Mouse (Mus musculus) kidney, postnatal 0 days (tissue): ENCODE results near the gene Rab3c. TPM values are rescaled to one million over a fixed set of nuclear protein-coding genes. Genes with fewer than 3 reads are reported as not detected.

Experiments used
- ATAC-seq: fragments of 200-750 bp; cut with Nextera tagmentation; replicated peaks from 2 replicates; pipeline ENCODE4 v1.8.0; 2017; ENCODE audit warnings: low read depth, moderate number of reproducible peaks, moderate TSS enrichment, moderate library complexity; ENCODE audit not compliant: low FRiP score
- DNase-seq: peaks from one replicate; pipeline ENCODE4 v3.0.0-alpha.2; 2016; ENCODE audit warnings: low spot score
- H3K27ac ChIP-seq: fragments of 300-500 bp; sonication (generic); 2 replicates; pipeline ENCODE4 v1.5.1; 2014; ENCODE audit warnings: mild to moderate bottlenecking
- H3K27me3 ChIP-seq: fragments of 300-500 bp; sonication (generic); 2 replicates; pipeline ENCODE4 v1.6.1; 2014; ENCODE audit warnings: low read length, mixed read lengths; ENCODE audit not compliant: insufficient read depth
- H3K36me3 ChIP-seq: fragments of 300-500 bp; sonication (generic); 2 replicates; pipeline ENCODE4 v1.6.1; 2014; ENCODE audit warnings: low read length, mixed read lengths; ENCODE audit not compliant: insufficient read depth
- H3K4me1 ChIP-seq: fragments of 300-500 bp; sonication (generic); replicated peaks from 2 replicates; pipeline ENCODE4 v1.6.1; 2014; ENCODE audit warnings: antibody characterized with exemption, low read length, mixed read lengths; ENCODE audit not compliant: insufficient read depth
- H3K4me2 ChIP-seq: fragments of 300-500 bp; sonication (generic); 2 replicates; pipeline ENCODE4 v1.6.1; 2014; ENCODE audit warnings: mild to moderate bottlenecking, low read length, moderate library complexity, mixed read lengths
- H3K4me3 ChIP-seq: fragments of 300-500 bp; sonication (generic); replicated peaks from 2 replicates; pipeline ENCODE4 v1.5.1; 2014; ENCODE audit warnings: low read depth, low read length
- H3K9ac ChIP-seq: fragments of 300-500 bp; sonication (generic); 2 replicates; pipeline ENCODE4 v1.6.1; 2014; ENCODE audit warnings: low read depth, low read length
- H3K9me3 ChIP-seq: fragments of 300-500 bp; sonication (generic); replicated peaks from 2 replicates; pipeline ENCODE4 v1.6.1; 2016; ENCODE audit warnings: low read length, inconsistent platforms, mixed read lengths
- CTCF ChIP-seq: IDR thresholded peaks from 2 replicates; pipeline ENCODE4 v1.5.1; 2016; ENCODE audit warnings: antibody characterized with exemption, low read depth, mild to moderate bottlenecking, moderate library complexity
- WGBS: fragments of 180-500 bp; shearing (Covaris S2); extraction: QIAGEN DNeasy Blood & Tissue Kit; methylation state at CpG from one replicate; pipeline ENCODE4 v1.1.7; 2014; 5-methylcytosine and 5-hydroxymethylcytosine counted together
- polyA plus RNA-seq: library from polyadenylated mRNA; unstranded; fragments of >200 nt; fragmentation: Nextera tagmentation; extraction: Ambion mirVana; gene quantifications from 2 replicates; pipeline ENCODE4 v1.2.1, GENCODE M21; 2015

Rab3c gene
- polyA plus RNA-seq, 1 experiment from 2014 or later, result 0.24 TPM

DNA sequence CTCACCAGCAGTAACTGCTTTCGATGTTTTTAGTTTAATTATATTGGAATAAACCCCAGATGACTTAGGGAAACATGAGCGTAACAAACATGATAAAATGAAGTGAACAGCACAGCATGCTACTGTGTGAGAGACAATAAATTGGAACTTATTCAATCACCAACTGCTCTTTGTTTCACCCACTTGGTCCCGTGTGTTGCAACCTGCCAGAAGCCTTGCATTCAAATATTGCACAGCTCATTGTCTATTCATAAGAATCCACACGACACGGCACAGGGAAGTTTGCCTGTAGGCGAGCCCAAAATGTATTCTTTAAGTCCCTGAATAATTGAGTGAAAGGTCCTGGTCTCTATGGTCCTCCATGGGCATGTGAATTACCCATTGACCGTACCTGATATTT is 61.6 kb downstream of the Rab3c start:
- Histone ChIP-seq H3K4me3 (no peak overlapping the region), H3K27ac (no peak overlapping the region), H3K36me3 (no peaks in the 10 kb centered on the region), H3K9me3 (no peaks in the 10 kb centered on the region), H3K4me1 (no peaks in the 10 kb centered on the region), H3K9ac (no peak overlapping the region), H3K4me2 (no peak overlapping the region), H3K27me3 (no peaks in the 10 kb centered on the region)
- no peak for ATAC-seq
- no peak for DNase-seq
- no peak for TF ChIP-seq CTCF
- 88% methylated on average over 7 of the region's 7 CpGs for WGBS

- TF ChIP-seq CTCF, result no peak
- Histone ChIP-seq H3K27me3 (no peaks in the 10 kb centered on the region), H3K9me3 (no peaks in the 10 kb centered on the region), H3K9ac (no peak overlapping the region), H3K27ac (no peak overlapping the region), H3K4me2 (no peak overlapping the region), H3K4me1 (no peaks in the 10 kb centered on the region), H3K4me3 (no peak overlapping the region), H3K36me3 (no peaks in the 10 kb centered on the region)
- no peak for ATAC-seq
- DNase-seq, result no peak
- 74% methylated on average over 4 of the region's 4 CpGs for WGBS
Measured at GRCm38 (mm10) chr13:110218497-110218896, 62.3 kb downstream of the Rab3c start.

- no peak overlapping the region for H3K4me2 ChIP-seq
- 85% methylated on average over 8 of the region's 8 CpGs for WGBS
- no peaks in the 10 kb centered on the region for H3K9me3 ChIP-seq
- no peak for ATAC-seq
- no peaks in the 10 kb centered on the region for H3K4me1 ChIP-seq
- H3K9ac ChIP-seq, result no peak overlapping the region
- no peak for DNase-seq
- H3K36me3 ChIP-seq, result no peaks in the 10 kb centered on the region
- TF ChIP-seq CTCF, result no peak
- no peak overlapping the region for H3K27ac ChIP-seq
- H3K27me3 ChIP-seq, result no peaks in the 10 kb centered on the region
- H3K4me3 ChIP-seq, result no peak overlapping the region
Measured at GRCm38 (mm10) chr13:110211526-110212075, 69.2 kb downstream of the Rab3c start.

DNA sequence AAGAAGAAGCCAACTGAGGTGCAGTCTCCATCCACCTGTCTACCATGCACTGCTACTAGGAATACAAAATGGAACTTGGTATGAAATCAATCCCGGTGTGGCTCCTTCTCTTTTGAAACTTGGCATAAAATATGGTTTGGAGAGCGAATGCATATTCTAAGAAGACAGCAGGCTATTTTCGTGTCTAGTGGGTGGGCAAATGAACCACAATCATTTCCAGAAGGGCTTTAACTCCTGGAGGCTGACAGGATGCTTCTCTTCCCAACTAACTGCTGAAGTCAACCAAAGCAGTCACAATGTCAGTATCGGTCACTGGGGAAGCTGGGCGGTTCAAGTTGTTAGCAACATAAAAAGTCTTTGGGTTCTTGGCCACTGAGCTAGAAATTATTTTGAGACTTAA is 81.9 kb downstream of the Rab3c start:
- no peak for TF ChIP-seq CTCF
- no peak overlapping the region for H3K4me2 ChIP-seq
- no peaks in the 10 kb centered on the region for H3K4me1 ChIP-seq
- no peak overlapping the region for H3K27ac ChIP-seq
- H3K27me3 ChIP-seq, result no peaks in the 10 kb centered on the region
- ATAC-seq (no peak), DNase-seq (no peak)
- no peaks in the 10 kb centered on the region for H3K9me3 ChIP-seq
- no peak overlapping the region for H3K9ac ChIP-seq
- WGBS, result 78% methylated on average over 5 of the region's 5 CpGs
- H3K4me3 ChIP-seq, result no peak overlapping the region
- H3K36me3 ChIP-seq, result no peaks in the 10 kb centered on the region

GRCm38 (mm10) chr13:110190039-110190438 is 90.8 kb downstream of the Rab3c start:
- no peak overlapping the region for H3K27ac ChIP-seq

DNA sequence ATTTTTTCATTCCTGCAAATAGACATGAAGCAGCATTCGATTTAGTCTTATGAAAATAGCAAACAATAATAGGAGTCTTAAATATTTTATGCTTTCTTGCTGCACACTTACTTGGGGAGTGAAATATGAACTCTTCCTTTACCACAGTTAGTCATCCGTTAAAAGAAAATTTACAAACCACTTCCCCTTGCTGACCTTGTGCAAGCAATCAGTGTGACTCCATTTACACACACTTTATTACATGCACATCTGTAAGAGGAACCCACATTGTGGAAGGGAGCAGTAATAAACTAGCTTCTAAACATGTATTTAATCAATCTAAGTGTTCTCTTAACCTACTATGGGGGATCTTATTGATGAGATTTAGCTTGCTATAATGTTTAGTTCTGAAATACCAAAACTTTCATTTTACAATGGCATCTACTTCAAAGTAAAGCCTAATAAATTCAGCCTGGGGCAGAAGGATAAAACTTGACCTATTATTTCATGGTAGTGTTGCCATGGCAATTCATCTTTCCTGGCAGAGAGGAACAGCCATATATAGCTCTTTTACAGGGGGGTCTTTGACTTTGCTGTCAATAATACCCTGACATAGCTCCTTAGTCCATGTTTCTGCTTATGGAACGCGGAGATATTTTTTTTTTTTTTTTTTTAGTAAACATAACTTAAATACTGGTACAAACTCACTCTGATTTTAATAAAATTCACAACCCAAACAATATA is 95.7 kb downstream of the Rab3c start:
- H3K4me1 ChIP-seq, result no peaks in the 10 kb centered on the region
- 47% methylated on average over 4 of the region's 4 CpGs for WGBS
- H3K4me2 ChIP-seq, result no peak overlapping the region
- H3K36me3 ChIP-seq, result no peaks in the 10 kb centered on the region
- H3K9me3 ChIP-seq, result no peaks in the 10 kb centered on the region
- DNase-seq (no peak), ATAC-seq (no peak)
- TF ChIP-seq CTCF, result no peak
- H3K9ac ChIP-seq, result no peak overlapping the region
- H3K27ac ChIP-seq, result no peak overlapping the region
- H3K27me3 ChIP-seq, result no peaks in the 10 kb centered on the region
- H3K4me3 ChIP-seq, result no peak overlapping the region

More at GRCm38 (mm10) chr13:110190039-110190438, 90.8 kb downstream of the Rab3c start:
- H3K4me2 ChIP-seq, result no peak overlapping the region
- no peak for TF ChIP-seq CTCF
- DNase-seq (no peak), ATAC-seq (no peak)
- WGBS, result 72% methylated on average over 1 of the region's 1 CpGs
- H3K4me3 ChIP-seq, result no peak overlapping the region
- H3K4me1 ChIP-seq, result no peaks in the 10 kb centered on the region
- no peaks in the 10 kb centered on the region for H3K36me3 ChIP-seq
- no peak overlapping the region for H3K9ac ChIP-seq
- H3K27me3 ChIP-seq, result no peaks in the 10 kb centered on the region
- no peaks in the 10 kb centered on the region for H3K9me3 ChIP-seq
